Mouse (Mus musculus): ENCODE measurements around the gene Npat. TPM values are rescaled to one million over a fixed set of nuclear protein-coding genes. Genes with fewer than 3 reads are reported as not detected.

The Npat gene
- total RNA-seq, 2 experiments from 2014 or later, result 5.1 to 5.3 TPM

GRCm38 (mm10) chr9:53609968-53610781 lies 73.3 kb downstream of the Npat start, which contains the start of gene Acat1:
Gene Acat1 (minus strand): TSS chr9:53610382.
- DNase-seq, result peak; percentile 97 to 98

- DNase-seq, result no peak
These were observed 77.4 kb downstream of the Npat start for GRCm38 (mm10) chr9:53614286-53614685.

- DNase-seq, result no peak
These were observed 78.4 kb downstream of the Npat start for GRCm38 (mm10) chr9:53615246-53615645.

Other genes starting within 250 kb of the Npat start
- under 1 TPM; 0.10 to 0.41 TPM for gene Exph5, start 235.4 kb upstream of the Npat start, total RNA-seq (2021)
- 1 to 10 TPM; 8.1 to 9.0 TPM for gene Kdelc2, start 153.0 kb upstream of the Npat start, total RNA-seq (2021)
- not detected for gene 4930550C14Rik, start 134.7 kb upstream of the Npat start, total RNA-seq (2021)
- 10 to 100 TPM in 1 of 2 experiments, 1 to 10 TPM in 1; 9.7 to 11.4 TPM for gene Atm, start 307 bp upstream of the Npat start, total RNA-seq (2021)
- 100 to 1,000 TPM; 340 to 351 TPM for gene Acat1, start 73.3 kb downstream of the Npat start, total RNA-seq (2021)
- gene Cul5, start 133.0 kb downstream of the Npat start, total RNA-seq (2021), result 10 to 100 TPM; 48.4 to 48.6 TPM
- gene Rab39, start 169.2 kb downstream of the Npat start, total RNA-seq (2021), result under 1 TPM; 0.23 to 0.25 TPM
- under 1 TPM in 1 of 2 experiments, not detected in 1; 0.15 TPM for gene Slc35f2, start 234.5 kb downstream of the Npat start, total RNA-seq (2021)